Mouse (Mus musculus): ENCODE measurements around the gene Maz.

Gene Maz

DNA sequence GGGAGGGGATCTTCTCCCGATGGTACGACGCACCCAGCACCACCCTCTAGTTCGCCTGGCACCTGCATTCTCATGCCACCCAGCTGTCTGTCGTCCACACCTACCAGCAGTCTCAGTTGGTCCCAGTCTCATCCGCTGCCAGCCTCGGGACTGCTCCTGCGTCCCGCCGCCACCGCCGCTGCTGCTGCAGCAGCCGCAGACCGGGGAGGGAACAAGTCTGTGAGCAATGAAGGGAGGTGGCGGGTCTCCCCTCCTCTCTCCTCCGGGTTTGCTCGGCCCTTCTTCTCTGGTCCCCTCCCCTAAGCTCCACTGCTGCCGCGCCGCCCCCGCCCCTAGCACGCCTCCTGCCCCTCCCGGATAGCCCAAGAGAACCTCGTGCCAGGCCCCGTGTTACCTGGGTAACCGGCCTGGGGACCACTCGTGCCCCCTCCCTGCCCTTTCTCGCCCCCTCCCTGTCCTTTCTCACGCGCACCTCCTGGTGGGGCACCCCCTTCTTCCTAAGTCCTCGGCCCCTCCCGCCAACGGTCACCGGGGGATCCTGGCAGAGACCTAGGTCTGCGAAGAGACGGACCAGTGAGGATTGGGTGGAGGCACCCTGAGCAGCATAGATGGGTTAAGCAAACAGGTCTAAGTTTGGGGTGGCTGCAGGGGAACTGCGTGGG, 5.8 kb downstream of the Maz start, which contains the start of the genes Gm42742 and Prrt2:
Gm42742 (minus strand) TSS at position 197 of the 662 bp plus-strand sequence.
Prrt2 (minus strand) TSS at position 311 of the 662 bp plus-strand sequence.
- peak; percentile 78 for DNase-seq

DNA sequence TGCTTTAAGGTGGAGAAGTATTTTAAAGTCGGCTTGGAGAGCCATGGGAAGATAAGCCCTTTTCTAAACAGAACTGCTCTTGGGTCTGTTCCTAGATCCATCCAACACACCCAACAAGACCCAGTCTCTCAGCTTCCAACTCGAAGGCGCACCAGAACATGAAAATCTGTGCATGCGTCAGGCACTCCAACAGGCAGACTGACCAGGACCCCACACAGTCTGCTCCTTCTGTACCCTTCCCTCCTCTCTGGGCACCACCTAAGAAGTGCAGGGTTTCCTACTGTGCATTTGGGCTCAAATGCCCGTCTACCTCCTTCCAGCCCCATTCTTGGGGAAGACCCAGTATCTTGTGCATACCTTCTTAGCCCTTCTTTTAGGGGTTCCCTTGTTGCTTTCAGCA, 6.3 kb downstream of the Maz start:
- no peak for DNase-seq

DNA sequence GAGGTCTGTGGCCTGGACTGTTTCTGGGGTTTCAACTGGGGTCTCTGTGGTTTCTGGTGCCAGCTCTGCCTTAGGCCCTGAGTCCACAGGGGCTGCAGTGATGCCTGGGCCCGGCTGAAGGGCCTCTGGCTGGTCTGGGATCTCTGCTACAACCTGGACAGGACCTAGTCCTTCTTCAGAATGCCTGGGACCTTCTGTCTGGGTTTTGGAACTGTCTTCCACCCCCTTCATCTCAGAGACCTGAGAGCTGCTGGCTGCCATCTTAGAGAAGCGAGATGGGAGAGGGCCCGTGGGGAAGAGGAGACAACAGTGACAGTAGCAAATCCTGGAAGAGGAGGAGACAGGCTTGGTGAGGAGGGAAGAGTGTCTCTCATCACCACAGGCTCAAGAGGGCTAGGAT, 6.8 kb downstream of the Maz start:
- no peak for DNase-seq

DNA sequence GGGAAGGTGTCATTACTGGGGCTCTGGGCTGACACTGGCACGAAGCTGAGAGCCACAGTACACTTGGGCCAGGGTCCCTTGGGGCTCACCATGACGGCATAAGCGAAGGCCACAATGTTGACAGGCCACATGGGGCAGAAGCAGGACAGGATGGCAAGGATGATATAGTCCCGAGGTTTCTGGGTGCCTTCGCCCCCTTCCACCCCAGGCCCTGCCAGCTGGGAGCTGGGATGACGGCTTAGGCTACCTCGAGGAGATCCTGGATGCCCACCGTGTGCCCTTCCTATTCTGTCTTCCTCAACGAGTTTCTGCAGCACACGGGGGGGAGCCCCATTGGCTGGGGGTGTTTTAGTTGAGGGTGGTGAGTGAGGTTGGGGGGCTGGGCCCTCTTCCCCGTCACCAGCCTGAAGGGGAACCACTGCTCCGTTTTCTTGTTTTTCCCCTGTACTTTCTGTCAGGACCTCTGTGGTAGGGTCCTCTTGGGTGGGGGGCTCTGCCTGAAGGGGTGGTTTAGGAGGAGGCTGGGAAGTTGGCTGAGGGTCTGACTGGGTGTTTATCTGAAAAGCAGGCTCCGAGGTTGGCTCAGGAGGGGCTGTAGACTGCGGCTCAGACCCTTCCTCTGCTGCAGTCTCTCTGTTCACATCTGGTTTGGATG, 7.4 kb downstream of the Maz start:
- no peak for DNase-seq

DNA sequence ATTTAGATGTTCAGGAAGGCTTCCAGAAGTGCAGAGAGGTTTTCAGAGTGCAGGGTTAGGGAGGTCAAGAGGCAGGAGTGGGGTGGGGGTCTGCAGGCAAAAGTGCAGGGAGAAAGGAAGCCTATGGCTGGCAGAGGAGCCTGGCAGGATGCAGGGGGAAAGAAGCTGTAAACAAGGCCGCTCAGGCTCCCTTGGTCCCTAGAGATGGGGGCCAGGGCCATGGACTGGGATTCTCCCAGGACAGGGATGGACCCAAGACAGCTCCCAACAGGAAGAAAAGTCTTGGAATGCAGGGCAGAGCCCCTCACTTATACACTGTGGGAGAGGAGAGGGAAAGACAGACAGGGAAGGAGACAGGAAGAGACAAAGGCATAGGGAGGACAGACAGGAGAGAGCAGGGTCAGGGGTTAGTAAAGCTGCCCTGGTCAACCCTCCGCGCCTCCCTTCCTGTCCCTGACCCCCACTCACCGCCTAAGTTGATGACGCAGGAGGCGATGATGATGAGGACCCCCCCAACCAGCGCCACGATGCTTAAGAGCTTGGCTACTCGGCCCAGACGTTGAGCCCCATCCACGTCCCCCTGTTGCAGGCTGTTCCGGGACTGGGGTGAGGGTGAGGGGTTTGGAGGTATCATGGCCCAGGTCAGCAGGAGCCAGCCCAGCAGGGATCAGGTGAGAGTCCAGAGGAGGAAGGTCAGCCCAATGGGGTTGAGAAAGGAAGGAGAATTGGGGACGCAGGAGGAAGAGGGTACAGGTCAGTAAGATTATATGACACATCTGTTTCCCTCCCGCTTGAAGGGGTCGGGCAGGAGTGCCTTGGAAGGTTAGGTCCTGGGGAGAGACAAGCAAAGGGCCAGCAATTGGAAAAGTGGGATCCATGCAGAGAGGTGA, 8.2 kb downstream of the Maz start:
- DNase-seq, result no peak

DNA sequence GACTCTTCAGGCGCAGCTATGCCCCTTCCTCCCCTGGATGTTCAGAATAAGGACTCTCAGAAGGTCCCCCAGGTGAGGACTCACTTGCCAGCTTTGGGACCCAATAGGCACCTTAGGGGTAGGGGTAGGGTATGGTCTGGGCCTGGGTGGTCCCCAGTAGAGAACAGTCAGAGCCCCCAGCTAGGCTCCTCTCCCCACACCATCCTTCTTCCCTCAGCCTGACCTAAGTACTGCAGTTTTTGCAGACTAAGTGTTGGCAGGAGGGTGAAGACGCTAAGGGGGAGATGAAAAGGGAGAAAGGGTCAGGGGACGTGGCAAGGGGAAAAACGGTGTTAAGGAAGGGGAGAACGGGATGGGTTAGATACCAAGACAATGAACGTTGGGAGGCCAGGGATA, 8.9 kb downstream of the Maz start:
- no peak for DNase-seq

DNA sequence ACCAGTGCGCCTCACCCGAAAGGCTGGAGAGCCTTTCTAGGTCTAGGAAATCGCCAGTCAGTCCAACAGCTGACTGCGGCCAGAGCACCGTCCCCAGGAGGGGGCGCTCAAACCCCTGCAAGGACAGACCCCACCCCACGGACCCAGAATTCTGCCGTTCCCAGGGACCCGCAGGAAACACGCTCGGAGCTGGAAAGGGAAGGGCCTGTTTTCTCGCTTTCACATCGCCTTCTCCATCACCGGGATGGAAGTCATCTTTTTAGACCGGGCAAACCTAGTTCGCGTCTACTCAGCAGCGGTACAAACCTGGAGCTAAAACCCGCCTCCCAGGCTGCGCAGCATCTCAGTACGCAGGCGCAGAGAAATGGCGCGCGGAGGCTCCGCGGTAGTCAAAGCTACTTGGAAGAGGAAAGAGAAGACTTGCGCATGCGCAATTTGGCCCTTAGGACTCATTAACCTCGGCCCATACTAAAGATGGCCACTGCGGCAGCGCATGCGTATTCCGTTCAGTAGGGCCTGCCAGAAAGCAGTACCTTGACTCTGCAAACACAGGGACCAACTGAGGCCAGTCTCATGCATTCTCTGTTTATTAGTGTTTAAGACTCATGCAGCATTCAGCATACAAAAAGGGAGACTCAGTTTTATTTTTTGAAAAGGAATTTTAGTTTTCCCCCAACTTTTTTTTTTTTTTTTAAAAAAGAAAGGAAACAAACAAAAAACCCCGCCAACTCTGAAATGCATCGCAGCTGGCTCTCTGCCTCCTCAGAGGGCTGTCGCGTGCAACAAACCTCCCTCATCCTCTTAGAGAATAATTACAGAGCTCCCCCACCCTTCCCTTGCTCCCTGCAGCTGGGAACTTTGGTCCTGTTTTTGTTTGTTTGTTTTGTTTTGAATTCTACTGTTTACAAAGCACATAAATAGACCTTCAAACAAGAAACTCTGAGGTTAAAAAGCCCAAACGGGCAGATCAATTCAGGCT, 9.6 kb downstream of the Maz start, which contains the start of gene Pagr1a:
Pagr1a (minus strand) TSS at position 382 of the 979 bp plus-strand sequence.
- DNase-seq, result peak; percentile 97

DNA sequence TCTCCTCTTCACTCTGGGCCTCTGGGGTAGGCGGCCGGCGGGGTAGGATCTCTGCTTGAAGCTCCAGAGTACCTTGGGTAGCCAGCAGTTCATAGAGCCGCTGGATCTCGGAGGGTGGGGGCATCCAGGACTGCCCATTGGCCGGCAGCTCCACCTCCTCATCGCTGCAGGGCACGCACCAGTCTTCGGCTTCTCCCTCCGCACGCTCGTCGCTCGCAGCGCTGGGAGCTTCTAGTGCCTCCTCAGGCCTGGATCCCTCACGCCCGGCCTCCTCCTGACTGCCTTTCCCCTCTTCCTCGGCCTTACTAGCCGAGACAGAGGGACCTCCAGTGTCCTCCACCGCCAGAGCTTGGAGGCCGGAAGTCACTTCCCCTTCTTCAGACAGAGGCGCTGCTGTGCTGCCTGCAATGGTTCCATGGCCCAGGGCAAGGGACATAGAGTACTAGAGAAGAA, 10.3 kb downstream of the Maz start:
- DNase-seq, result no peak

DNA sequence TGATC, 10.6 kb downstream of the Maz start, which contains the start of gene Pagr1b:
Pagr1b (minus strand) TSS at position 4 of the 5 bp plus-strand sequence.
- DNase-seq, result no peak

DNA sequence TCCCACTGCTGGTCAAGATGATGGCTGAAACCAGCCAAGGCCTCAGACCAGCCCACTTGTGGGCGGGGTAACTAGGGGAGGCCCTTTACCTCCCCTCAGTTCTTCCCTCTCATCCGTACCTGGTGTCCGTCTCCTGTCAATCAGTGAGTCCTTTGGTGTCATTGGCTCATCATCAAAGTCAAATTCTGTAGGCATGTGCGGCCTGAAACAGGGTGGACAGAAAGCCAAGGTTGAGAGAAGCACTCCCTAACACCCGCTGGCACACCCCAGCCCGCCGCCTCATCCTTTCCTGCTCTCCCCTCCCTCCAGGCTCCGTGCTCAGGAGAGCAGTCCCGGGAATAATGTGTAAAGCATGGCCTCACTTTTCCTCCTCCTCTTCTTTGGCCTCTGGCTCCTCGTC, 10.8 kb downstream of the Maz start:
- DNase-seq, result no peak

DNA sequence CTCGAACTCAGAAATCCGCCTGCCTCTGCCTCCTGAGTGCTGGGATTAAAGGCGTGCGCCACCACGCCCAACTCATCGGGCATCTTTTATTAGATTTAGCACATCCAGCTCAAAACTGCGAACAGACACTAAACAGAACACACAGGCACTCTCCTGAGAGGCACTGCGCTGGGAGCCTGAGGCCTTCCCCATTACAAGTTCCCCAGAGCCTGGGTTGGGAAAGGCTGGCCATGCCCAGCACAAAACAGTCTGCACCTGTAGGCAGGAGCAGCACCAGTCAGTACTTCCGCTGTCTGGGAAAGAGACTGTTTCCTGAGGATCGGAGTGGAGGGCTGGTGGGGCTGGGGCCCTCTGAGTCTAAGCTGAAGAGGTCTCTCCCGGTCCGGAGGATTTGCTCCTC, 11.8 kb downstream of the Maz start:
- DNase-seq, result no peak

DNA sequence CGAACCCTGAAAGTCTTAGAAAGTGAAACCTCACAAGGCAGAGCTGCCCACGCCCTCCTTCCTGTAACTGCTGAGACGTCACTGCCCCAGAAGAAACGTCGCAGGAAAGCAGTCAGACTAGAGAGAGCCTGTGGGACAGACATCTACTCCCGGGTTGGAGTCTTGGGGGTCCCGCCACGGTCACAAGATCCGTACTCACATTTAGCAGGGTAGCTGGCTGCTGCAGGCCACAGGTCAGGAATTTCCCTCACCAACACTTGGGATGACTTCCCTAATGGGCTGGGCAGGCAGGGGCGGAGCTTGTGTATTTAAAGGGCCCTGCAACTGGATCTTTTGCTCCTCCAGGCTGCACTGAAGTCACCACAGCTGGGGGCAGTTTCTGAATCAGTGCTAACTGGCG, 12.5 kb downstream of the Maz start, which contains the start of gene Mvp:
Mvp (minus strand) TSS at position 302 of the 400 bp plus-strand sequence.
- peak; percentile 64 for DNase-seq

DNA sequence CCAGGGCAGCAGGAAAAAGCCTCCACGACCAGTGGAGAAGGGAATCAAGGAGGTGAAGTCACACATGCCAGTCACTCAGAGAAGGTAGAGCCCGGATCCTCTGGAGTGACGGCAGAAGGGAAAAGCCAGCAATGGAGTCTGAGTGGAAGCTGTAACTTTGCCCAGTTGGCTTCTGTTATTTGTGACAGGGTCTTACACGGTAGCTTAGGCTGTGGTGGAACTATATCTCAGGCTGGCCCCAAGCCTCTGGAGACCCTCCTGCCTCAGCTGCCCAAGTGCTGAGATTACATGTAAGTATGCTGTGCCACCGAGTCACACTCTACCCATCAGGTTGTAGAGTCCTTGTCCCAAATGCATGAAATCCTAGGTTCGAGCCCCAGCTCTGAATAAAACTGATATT, 13.5 kb downstream of the Maz start:
- no peak for DNase-seq

DNA sequence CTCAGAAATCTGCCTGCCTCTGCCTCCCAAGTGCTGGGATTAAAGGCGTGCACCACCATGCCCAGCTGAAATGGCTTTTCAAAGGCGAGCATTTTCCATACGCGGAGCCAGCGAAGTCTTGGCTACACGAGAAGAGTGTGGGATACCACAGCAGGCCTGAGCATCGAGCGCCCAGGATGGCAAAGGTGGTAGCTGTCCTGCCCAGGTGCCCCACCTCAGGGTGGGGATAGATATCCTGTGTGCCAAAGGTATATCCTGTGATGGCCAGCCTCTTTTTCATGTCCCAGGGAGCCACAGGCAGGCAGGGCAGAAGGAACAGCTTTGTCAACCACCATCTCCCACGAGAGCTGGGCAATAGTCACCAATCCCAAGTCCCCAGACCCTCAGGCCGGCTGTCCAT, 14.0 kb downstream of the Maz start:
- no peak for DNase-seq

DNA sequence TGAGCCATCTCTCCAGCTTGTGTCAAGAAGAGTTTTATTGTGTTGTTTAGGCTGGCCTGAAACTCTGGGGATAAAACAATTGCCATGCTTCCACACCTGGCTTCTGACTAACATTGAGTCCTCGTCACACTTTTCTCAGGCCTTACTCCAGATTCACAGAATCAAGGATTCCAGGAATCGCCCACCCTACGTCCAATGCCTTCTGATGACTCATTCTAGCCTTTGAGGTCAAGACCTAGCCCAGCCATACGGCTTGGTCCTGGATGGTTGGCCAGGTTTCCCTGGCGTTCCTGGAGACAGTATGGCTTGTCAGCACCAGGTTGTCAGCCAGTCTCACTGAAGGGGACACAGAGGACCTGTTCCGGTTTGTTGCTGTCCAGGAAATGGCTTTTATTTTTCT, 14.5 kb downstream of the Maz start:
- no peak for DNase-seq

DNA sequence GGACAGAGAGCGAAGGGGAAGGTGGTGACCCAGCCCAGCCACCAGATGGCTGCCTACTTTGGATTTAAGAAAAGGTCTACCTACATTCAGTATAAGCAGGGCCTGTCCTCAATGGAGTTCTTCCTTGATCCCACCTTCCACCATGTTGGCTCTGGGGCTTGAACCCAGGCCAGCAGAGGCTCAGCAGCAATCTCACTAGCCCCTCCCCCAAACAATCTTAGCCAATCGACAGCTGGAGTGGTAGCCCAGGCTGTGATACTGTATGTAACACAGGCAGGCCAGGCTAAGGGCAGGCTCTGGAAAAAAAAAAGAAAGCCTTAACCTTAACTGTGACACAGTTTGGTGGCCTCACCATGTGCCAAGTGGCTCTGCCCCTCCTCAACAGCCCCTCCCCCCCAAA, 15.1 kb downstream of the Maz start:
- DNase-seq, result no peak

DNA sequence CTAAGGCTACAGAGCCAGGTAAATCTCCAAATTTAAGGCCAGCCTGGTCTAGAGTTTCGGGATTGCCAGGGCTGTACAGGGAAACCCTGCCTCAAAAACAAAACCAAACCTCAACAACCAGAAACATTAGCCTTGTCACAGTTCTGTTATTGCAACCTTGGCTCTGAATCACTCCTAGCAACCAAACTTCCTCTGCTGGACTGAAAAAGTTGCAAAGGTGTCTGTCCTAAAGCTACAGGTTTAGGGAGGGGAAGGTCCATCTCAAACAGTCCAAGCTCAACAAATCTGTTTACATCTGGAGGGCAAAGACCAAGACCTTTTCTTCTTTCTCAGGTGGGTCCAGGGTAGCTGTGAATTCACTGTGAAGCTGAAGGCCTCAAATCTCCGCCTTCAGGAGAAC, 15.8 kb downstream of the Maz start:
- DNase-seq, result no peak

DNA sequence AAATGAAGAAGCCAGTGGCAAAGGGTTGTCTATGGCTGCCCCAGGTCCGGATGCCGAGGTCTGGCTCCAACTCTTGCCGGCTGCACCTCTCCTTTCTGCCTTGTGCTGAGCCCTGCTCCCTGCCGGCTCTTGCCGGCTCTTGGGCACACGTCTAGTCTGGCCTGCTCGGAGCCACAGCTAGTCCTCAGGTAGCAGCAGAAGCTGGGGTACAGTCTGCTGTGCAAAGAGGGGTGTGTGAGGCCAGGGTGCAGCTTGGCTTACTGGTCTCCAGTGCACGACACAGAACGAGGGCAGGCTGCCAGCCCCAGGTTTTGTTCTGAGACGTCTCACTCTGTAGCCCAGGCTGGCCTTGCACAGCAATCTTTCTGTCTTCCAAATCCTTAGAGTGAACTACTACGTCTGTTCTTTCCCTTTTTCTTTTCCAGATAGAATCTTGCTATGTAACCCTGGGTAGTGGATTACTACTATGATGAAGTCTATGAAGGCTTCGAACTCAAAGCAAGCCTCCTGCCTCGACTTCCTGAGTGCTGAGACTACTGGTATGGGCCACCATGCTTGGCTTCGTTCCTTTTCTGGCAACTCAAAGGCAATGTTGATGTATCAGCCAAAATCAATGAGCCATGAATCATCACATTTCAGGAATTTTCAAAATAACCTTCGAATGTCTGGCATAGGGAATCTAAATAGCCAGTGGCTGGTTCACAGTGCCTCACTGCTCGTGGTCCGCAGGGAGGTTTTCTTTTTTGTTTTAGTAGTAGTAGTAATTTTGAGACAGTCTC, 17.3 kb downstream of the Maz start:
- no peak for DNase-seq

DNA sequence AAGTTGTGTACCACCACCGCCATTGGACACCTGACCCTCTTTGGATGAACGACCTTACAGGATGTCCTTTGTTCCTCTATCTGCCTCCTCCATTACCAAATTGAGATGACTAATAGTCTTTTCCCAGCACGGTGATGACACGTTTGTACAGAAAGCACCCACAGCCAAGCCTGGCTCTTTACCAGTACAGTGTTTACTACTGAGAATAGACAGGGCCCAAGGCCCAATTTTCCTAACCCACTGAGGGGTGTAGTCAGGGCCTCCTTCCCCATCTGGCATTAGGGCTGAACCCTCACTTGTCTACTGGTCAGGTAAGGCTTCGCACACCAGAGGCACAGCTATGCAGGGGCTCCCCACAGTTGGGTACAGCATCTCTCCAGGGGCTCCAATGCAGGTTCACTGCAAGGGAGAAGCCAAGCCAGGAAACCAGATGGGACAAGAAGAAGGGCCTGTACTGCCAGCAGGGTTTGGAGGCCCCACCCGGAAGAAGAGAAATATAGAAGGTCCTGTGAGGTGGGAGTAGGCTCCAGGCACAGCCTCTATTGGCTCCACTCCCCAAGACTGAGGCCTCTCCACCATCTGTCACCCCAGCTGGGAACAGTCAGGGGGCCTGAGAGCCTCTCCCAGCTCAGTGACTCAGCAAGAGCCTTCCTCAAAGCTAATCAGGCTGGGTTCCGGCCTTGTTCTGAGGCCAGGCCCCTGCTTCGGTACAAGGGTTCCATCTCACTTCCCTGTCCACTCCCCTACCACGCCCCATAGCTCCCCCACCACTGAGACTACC, 18.4 kb downstream of the Maz start:
- peak; percentile 41 for DNase-seq

DNA sequence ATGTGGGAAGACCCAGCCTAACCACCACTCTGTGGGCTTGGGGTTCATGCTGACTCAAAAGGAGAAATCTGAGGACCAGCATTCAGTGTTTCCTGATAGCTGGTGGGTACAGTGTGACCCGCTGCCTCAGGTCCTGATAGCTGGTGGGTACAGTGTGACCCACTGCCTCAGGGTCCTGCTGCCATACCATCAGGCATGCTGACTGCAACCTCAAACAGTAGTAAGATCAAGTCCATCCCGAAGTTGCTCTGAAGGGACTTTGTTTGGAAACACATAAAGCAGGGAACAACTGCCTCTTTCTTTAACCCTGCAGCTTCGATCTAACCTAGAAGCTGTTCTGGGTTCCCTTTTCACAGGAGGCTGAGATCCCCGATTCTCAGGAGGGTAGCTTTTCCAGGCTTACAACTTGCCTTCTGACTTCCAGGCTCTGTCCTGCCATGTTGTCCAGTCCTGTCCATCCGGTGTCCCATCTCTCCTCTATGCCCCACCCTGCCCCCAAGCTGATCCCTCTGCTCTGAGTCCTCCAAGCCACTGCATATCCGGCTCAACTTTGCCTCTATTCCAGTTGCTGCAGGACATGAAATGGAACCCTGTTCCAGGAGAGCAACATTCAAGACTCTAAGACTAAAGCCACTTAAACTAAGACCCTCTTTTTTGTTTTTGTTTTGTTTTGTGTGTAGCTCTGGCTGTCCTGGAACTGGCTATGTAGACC, 19.4 kb downstream of the Maz start:
- DNase-seq, result no peak

Measured in thymus, postnatal 4 days (tissue).